Mouse (Mus musculus) spleen, adult 2 months (tissue): ENCODE measurements around the gene Usp47.

Experiments used
- CTCF ChIP-seq: fragments of 200-500 bp; IDR thresholded peaks from 2 replicates; pipeline ENCODE4 v1.5.1; 2011; ENCODE audit warnings: mild to moderate bottlenecking, inconsistent platforms; ENCODE audit not compliant: insufficient read depth, insufficient read length, insufficient replicate concordance; ENCODE audit errors: extremely low read depth
- POLR2A ChIP-seq: fragments of 200-500 bp; IDR thresholded peaks from 2 replicates; pipeline ENCODE4 v1.6.1; 2011; ENCODE audit warnings: low read depth, low read length, inconsistent platforms

- no peak for TF ChIP-seq POLR2A
- no peak for TF ChIP-seq CTCF
Measured at GRCm38 (mm10) chr7:112053667-112054066, 30.4 kb downstream of the Usp47 start.
